Mouse (Mus musculus): ENCODE data around the gene Rab5c. TPM values are rescaled to one million over a fixed set of nuclear protein-coding genes. Genes with fewer than 3 reads are reported as not detected.

The Rab5c gene
- total and polyA plus RNA-seq, 3 experiments = 121 to 156 (median 150) TPM

- no peaks in the 10 kb centered on the region for H3K27me3 ChIP-seq (replicated peaks)
- no peak for TF ChIP-seq ELF1 (IDR thresholded peaks at IDR 0.05; ENCODE audit: low read depth, low read length)
- no peak for TF ChIP-seq UBTF (IDR thresholded peaks at IDR 0.05; ENCODE audit: low read depth, low read length)
- TF ChIP-seq MYC (IDR thresholded peaks at IDR 0.05; ENCODE audit: low read depth, low read length) = no peak
- no peak for TF ChIP-seq EP300 (IDR thresholded peaks at IDR 0.05; ENCODE audit: low read length)
- TF ChIP-seq ZNF384 (IDR thresholded peaks at IDR 0.05; ENCODE audit: low read depth, low read length) = no peak
- TF ChIP-seq E2F4 (IDR thresholded peaks at IDR 0.05; ENCODE audit: insufficient replicate concordance, low read depth, low read length) = no peak
- no peak for TF ChIP-seq JUND (conservative IDR thresholded peaks at IDR 0.05; ENCODE audit: low read depth, low read length)
- no peak for TF ChIP-seq NELFE (IDR thresholded peaks at IDR 0.05; ENCODE audit: low read depth, low read length)
- no peak for TF ChIP-seq NRF1 (IDR thresholded peaks at IDR 0.05; ENCODE audit: low read depth, low read length)
- TF ChIP-seq GABPA (IDR thresholded peaks at IDR 0.05; ENCODE audit: insufficient replicate concordance, low read depth, low read length) = no peak
- TF ChIP-seq CHD2 (IDR thresholded peaks at IDR 0.05; ENCODE audit: low read length) = no peak
- no peak for TF ChIP-seq RAD21 (IDR thresholded peaks at IDR 0.05; ENCODE audit: low read depth, low read length)
- no peak for TF ChIP-seq JUN (IDR thresholded peaks at IDR 0.05; ENCODE audit: insufficient read depth, low read depth, low read length)
- TF ChIP-seq ZMIZ1 (IDR thresholded peaks at IDR 0.05; ENCODE audit: low read depth, low read length) = no peak
- no peak for TF ChIP-seq IRF4 (IDR thresholded peaks at IDR 0.05; ENCODE audit: low read depth, low read length)
- no peak for TF ChIP-seq RCOR1 (conservative IDR thresholded peaks at IDR 0.05; ENCODE audit: low read depth, low read length)
- dilution Hi-C loops (cut with MboI; ENCODE audit: extremely low pct_ligation_motif_present, extremely low pct_unique_long_range_greater_than_20kb, low sequenced_read_pairs) (no loop called here), in situ Hi-C loops (cut with MboI; ENCODE audit: low pct_ligation_motif_present, low pct_unique_long_range_greater_than_20kb, low sequenced_read_pairs) (no loop called here)
- no peak for DNase-seq (ENCODE audit: extremely low read depth)
- H3K9me3 ChIP-seq (replicated peaks; ENCODE audit: low read length) = peaks cover 3% of the 10 kb centered on the region
- H3K36me3 ChIP-seq (replicated peaks in 1 of 2; ENCODE audit: control insufficient read depth in 1 of 2, insufficient read depth in 1 of 2, low read length in 1 of 2) = peaks cover 26 to 66% of the 10 kb centered on the region in 2 experiments
- no peaks in the 10 kb centered on the region for H3K79me2 ChIP-seq (replicated peaks; ENCODE audit: control insufficient read depth, extremely low read depth, insufficient read depth, poor library complexity, severe bottlenecking)
- no peak overlapping the region for H3K9ac ChIP-seq (ENCODE audit: insufficient read depth, low read depth)
- H3K4me2 ChIP-seq (ENCODE audit: insufficient read depth, low read depth, poor library complexity, severe bottlenecking) = no peak overlapping the region
- peaks cover 21 to 35% of the 10 kb centered on the region in 2 experiments for H3K4me1 ChIP-seq (ENCODE audit: control insufficient read depth in 1 of 2, insufficient read depth in 2 of 2)
- no peak overlapping the region for H3K4me3 ChIP-seq (replicated peaks in 1 of 3; ENCODE audit: low read depth in 2 of 3, low read length in 2 of 3, poor library complexity in 1 of 3)
- H3K27ac ChIP-seq (ENCODE audit: insufficient read depth, low read depth) = no peak overlapping the region
Observed at GRCm38 (mm10) chr11:100754693-100755057, 16.7 kb upstream of the Rab5c start.

GRCm38 (mm10) chr11:100754021-100754692 is 16.1 kb upstream of the Rab5c start:
- Histone ChIP-seq H3K9me3 (replicated peaks; ENCODE audit: low read length) (peaks cover 3% of the 10 kb centered on the region), H3K4me3 (replicated peaks in 1 of 3; ENCODE audit: low read depth in 2 of 3, low read length in 2 of 3, poor library complexity in 1 of 3) (no peak overlapping the region), H3K79me2 (replicated peaks; ENCODE audit: control insufficient read depth, extremely low read depth, insufficient read depth, poor library complexity, severe bottlenecking) (no peaks in the 10 kb centered on the region), H3K27me3 (replicated peaks) (no peaks in the 10 kb centered on the region), H3K36me3 (replicated peaks in 1 of 2; ENCODE audit: control insufficient read depth in 1 of 2, insufficient read depth in 1 of 2, low read length in 1 of 2) (peaks cover 32 to 71% of the 10 kb centered on the region in 2 experiments), H3K4me1 (ENCODE audit: control insufficient read depth in 1 of 2, insufficient read depth in 2 of 2) (peaks cover 19 to 31% of the 10 kb centered on the region in 2 experiments), H3K4me2 (ENCODE audit: insufficient read depth, low read depth, poor library complexity, severe bottlenecking) (no peak overlapping the region), H3K27ac (ENCODE audit: insufficient read depth, low read depth) (no peak overlapping the region), H3K9ac (ENCODE audit: insufficient read depth, low read depth) (no peak overlapping the region)
- in situ Hi-C loops (cut with MboI; ENCODE audit: low pct_ligation_motif_present, low pct_unique_long_range_greater_than_20kb, low sequenced_read_pairs) (no loop called here), dilution Hi-C loops (cut with MboI; ENCODE audit: extremely low pct_ligation_motif_present, extremely low pct_unique_long_range_greater_than_20kb, low sequenced_read_pairs) (no loop called here)
- TF ChIP-seq JUN (IDR thresholded peaks at IDR 0.05; ENCODE audit: insufficient read depth, low read depth, low read length) (no peak), ZKSCAN1 (IDR thresholded peaks at IDR 0.05; ENCODE audit: borderline replicate concordance, low read depth, low read length) (no peak), MXI1 (IDR thresholded peaks at IDR 0.05; ENCODE audit: low read depth, low read length) (no peak), POLR2A (IDR thresholded peaks at IDR 0.05; ENCODE audit: low read depth, low read length) (no peak), JUND (conservative IDR thresholded peaks at IDR 0.05; ENCODE audit: low read depth, low read length) (no peak), NRF1 (IDR thresholded peaks at IDR 0.05; ENCODE audit: low read depth, low read length) (no peak), UBTF (IDR thresholded peaks at IDR 0.05; ENCODE audit: low read depth, low read length) (no peak), MAZ (IDR thresholded peaks at IDR 0.05; ENCODE audit: low read depth, low read length) (no peak), MAX (IDR thresholded peaks at IDR 0.05; ENCODE audit: low read length) (no peak), ETS1 (conservative IDR thresholded peaks at IDR 0.05; ENCODE audit: low read depth, low read length) (no peak), ELF1 (IDR thresholded peaks at IDR 0.05; ENCODE audit: low read depth, low read length) (no peak), MAFK (IDR thresholded peaks at IDR 0.05; ENCODE audit: insufficient replicate concordance, low read length) (no peak), E2F4 (IDR thresholded peaks at IDR 0.05; ENCODE audit: insufficient replicate concordance, low read depth, low read length) (no peak), RCOR1 (conservative IDR thresholded peaks at IDR 0.05; ENCODE audit: low read depth, low read length) (no peak), NELFE (IDR thresholded peaks at IDR 0.05; ENCODE audit: low read depth, low read length) (no peak), ZNF384 (IDR thresholded peaks at IDR 0.05; ENCODE audit: low read depth, low read length) (no peak), SMC3 (IDR thresholded peaks at IDR 0.05; ENCODE audit: low read depth, low read length) (no peak), POLR2AphosphoS2 (IDR thresholded peaks at IDR 0.05; ENCODE audit: low read depth, low read length) (no peak)
- no peak for DNase-seq (ENCODE audit: extremely low read depth)
